Mouse (Mus musculus): ENCODE data around the gene S1pr5.
"Not testable (repeated sequence)": the region's sequence is repeated elsewhere in the genome, so short reads cannot be mapped to it uniquely, and the experiment has no call there.

Gene S1pr5

GRCm38 (mm10) chr9:21197981-21198380 lies 50.3 kb downstream of the S1pr5 start:
- peak; percentile 54 for DNase-seq

DNA sequence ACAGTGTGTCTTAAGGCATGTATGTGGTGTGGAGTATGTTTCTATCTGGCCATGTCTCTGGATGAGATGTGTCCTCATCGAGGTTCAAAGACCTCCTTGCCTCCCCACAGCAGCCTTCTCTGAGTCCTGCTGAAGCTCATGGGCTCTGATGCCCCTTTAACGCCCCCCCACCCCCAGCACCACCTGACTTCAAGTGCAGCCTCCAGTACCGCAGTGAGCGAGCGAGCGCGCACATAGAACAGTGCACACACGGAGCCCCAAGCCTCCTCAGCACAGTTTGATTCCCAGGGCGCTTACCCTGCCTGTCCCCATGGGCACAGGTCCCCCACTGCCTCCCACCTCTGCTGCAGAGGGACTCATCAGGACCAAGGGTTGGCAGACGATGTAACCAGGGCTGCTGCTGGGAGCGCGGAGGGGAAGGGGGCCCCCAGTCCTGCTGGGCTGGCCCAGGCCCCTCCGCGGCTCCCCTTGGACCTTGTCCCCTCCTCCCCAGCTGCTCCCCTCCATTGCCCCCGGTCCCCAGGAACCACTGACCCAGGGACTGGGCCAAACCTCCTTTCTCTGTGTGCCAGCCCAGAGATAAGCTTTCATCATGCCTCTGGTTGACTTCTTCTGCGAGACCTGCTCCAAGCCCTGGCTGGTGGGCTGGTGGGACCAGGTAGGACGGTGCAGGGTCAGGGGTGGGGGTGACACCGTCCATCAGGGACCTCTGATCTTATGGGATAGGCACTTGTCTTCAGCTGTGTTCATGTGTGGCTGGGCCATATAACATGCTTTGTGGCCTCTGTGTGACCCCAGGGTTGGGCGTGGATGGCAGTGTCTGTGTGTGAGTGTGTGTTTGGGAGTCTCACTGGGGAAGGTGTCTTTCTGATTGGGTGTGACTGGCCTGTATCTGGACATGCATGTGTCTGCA lies 51.5 kb downstream of the S1pr5 start:
- DNase-seq, result peak; percentile 69

DNA sequence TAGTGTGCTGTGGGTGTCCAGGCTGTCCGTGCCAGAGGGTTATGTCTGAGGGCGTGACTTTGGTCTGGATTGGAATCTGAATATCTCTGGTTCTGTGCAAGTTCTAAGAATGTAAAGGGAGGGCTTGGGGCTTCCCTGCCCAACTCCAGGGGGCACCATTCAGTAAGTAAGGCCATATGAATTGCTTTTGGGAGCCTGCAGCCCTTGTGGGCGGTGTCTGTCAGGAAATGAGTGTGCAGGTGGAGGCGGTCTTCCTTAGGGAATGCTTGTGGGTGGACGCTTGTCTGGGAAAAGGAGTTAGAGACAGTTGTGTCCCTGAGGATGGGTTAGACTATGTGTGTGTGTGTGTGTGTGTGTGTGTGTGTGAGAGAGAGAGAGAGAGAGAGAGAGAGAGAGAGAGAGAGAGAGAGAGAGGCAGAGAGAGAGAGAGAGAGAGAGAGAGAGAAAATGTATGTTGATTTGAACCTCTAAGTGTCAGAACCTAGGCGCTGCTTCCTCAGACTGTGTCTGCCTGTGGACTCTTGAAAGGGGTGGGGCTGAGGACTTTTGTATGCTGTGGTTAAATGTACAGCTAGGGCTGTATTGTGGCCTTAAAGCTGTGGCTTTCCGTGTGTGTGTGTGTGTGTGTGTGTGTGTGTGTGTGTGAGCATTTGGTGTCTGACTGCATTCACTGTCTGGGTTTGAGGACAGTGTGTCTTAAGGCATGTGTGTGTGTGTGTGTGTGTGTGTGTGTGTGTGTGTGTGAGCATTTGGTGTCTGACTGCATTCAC lies 52.3 kb downstream of the S1pr5 start:
- not testable (repeated sequence) for DNase-seq

DNA sequence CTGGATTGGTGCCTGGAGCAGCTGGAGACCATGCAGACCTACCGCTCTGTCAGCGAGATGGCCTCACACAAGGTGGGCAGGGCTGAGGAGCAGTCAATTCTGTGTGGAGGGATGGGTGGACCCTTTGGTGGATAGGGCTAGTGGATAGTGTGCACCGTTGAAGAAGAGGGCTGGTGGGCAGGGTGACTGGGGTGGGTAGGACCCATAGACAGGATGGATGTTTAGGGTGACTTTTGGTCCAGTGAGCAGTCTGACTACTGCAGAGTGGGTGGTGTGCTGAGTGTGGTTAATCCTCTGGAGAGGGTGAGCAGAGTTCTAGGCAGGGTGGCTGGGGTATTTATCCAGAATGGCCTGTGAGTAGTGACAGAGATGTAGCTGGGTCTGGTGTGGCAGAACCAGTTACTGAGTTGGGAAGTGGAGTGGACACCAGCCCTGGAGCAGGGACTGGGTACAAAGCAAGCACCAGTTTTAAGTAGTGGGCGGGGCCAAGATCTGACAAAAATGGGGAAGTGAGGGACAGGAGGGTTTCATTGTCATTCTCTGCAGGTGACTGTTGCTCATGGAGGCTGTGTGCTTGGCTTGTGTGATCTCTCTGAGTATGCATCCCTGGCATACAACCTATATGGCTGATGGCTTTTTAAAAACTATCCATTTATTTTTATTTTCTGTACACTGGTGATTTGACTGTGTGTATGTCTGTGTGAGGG lies 53.3 kb downstream of the S1pr5 start:
- DNase-seq, result no peak

DNA sequence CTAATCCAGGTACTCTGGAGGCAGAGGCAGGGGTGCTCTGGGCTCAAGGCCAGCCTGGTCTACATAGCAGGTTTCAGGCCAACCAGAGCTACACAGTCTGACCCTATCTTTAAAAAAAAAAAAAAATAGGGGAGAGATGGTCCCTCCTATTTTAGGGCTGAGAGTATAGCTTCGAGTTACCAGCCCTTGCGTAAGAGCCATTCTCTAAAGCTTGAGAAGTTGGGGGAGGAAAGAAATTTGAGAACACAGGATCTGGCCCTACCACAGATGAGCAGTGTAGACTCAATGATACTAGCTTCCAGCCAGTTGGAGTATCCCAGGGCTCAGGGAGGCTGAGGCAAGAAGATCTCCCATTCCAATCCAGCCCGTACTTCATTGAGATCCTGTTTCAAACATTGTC lies 54.5 kb downstream of the S1pr5 start:
- no peak for DNase-seq
